8 mouse cellular contexts compared by ENCODE assay signal in the genomic region with DNA sequence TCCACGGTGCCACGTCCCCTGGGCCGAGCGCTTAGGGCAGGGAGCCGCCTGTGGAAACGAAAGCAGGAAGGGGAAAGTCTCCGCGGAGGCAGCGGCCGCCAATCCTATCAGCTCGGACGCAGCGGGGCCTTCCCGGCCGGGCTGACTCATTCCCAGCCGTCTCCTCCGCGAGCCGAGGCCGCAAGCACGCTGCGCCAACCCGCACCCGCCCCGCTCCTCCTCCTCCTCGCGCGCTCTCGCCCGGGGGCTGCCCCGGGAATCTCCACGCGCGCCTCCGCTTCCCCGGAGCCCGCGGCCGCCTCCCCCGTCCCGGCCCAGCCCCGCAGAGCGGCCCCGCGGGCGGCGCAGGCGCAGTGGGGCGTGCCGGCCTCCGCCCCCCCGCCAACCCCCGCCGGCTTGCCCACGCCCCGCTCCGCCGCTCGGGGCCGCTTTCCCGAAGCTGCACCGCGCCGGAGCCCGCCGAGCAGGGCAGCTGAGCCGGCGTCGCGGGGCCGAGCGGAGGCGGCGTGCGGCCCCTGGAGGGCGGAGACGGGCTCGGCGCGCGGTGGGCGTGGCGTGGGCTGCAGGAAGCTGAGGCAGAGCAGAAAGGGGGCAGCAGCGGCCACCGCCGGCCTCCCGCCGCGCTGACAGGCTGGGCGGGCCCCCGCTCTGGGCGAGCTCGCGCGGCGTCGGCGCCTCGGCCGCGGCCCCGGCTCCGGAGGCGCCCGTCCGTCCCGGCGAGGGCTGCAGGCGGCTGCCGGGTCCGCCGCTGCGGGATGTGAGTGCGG. TPM values are rescaled to one million over a fixed set of nuclear protein-coding genes. Genes with fewer than 3 reads are reported as not detected.
A peak's percentile ranks its signal among the peaks of the same experiment; 100 is the strongest.
DNase-seq lines count a peak whose midpoint lies in the region; ATAC-seq lines count a peak whose summit lies in the region.

Gene Jak2, plus strand, starts transcription at position 638 of the 767 bp plus-strand sequence.

- peak within 1 kb of the TSS; percentile 96 for H3K27ac ChIP-seq in intestine, embryonic 14.5 days (ENCODE audit: low read depth)
- peak within 1 kb of the TSS; percentile 97 for H3K27ac ChIP-seq in midbrain, embryonic 10.5 days (replicated peaks)

- peak; percentile 91 for DNase-seq in adrenal gland, adult 8-10 months
- peak; percentile 95 for DNase-seq in embryo, embryonic 11 days
- DNase-seq in gastrocnemius, postnatal 25 days, result peak; percentile 96
- DNase-seq in intestine, embryonic 14.5 days (ENCODE audit: low spot score), result peak; percentile 93
- peak; percentile 88 to 89 for DNase-seq in left cerebral cortex, postnatal 36 days (ENCODE audit: low spot score in 2 of 2)
- DNase-seq in midbrain, embryonic 10.5 days (ENCODE audit: low spot score), result peak; percentile 93
- peak; percentile 78 to 79 for DNase-seq in right cerebral cortex, postnatal 36 days (ENCODE audit: low spot score in 2 of 2)
- DNase-seq in urinary bladder, postnatal 4 days (ENCODE audit: low spot score in 2 of 2), result peak; percentile 92

- under 1% methylated on average over 65 of the region's 114 CpGs for WGBS in intestine, embryonic 14.5 days
- under 1% methylated on average over 97 of the region's 114 CpGs for WGBS in midbrain, embryonic 10.5 days

- peak within 1 kb of the TSS; percentile 81 for H3K4me3 ChIP-seq in intestine, embryonic 14.5 days (ENCODE audit: low read depth, low read length)
- peak within 1 kb of the TSS; percentile 70 for H3K4me3 ChIP-seq in midbrain, embryonic 10.5 days

- H3K4me1 ChIP-seq in intestine, embryonic 14.5 days (replicated peaks; ENCODE audit: control insufficient read depth, insufficient read depth, low read length), result peaks cover 24% of the 10 kb centered on the region
- peaks cover 71% of the 10 kb centered on the region for H3K4me1 ChIP-seq in midbrain, embryonic 10.5 days

- peak within 1 kb of the TSS; percentile 92 for H3K9ac ChIP-seq in intestine, embryonic 14.5 days (ENCODE audit: low read length)

- ATAC-seq in intestine, embryonic 14.5 days (replicated peaks; ENCODE audit: low FRiP score, low TSS enrichment, low read depth), result peak; percentile 95

- H3K27me3 ChIP-seq in intestine, embryonic 14.5 days (replicated peaks; ENCODE audit: control insufficient read depth, insufficient read depth, low read length), result no peaks in the 10 kb centered on the region
- peaks cover 13% of the 10 kb centered on the region; the same call in 1 of the 2 replicates for H3K27me3 ChIP-seq in midbrain, embryonic 10.5 days (ENCODE audit: low read depth, poor library complexity, severe bottlenecking)

- peak within 1 kb of the TSS; percentile 66 for H3K4me2 ChIP-seq in intestine, embryonic 14.5 days (ENCODE audit: low read length)

- H3K9me3 ChIP-seq in intestine, embryonic 14.5 days (ENCODE audit: control insufficient read depth, low read length), result peaks cover 4% of the 10 kb centered on the region; the same call in 1 of the 2 replicates
- no peaks in the 10 kb centered on the region for H3K9me3 ChIP-seq in midbrain, embryonic 10.5 days (replicated peaks)

- intact Hi-C loops in left cerebral cortex, postnatal 36 days (cut with DNase I), result loop anchor here (5.0 kb wide), 3 partner anchors 149 to 259 kb away; partner anchors contain the start of genes Cdc37l1 and Rcl1

- H3K36me3 ChIP-seq in intestine, embryonic 14.5 days (ENCODE audit: control insufficient read depth, insufficient read depth, low read length), result no peaks in the 10 kb centered on the region
- no peaks in the 10 kb centered on the region for H3K36me3 ChIP-seq in midbrain, embryonic 10.5 days

RNA-seq across cellular contexts. Expression of gene Jak2, which starts in this region (rescaled TPM):
- total RNA-seq in adrenal gland, adult 8-10 months (2022), result 10 to 100 TPM; 20.9 to 24.8 (median 22.8) TPM
- 10 to 100 TPM; 21.5 to 24.7 TPM for total RNA-seq in gastrocnemius, postnatal 25 days (2021)
- 10.6 and 11.6 TPM in 2 replicates for polyA plus RNA-seq in intestine, embryonic 14.5 days (2014; fragmentation: Nextera tagmentation; extraction: Ambion mirVana)
- total RNA-seq in left cerebral cortex, postnatal 36 days (2021), result 10 to 100 TPM; 28.0 to 38.6 TPM
- 5.9 and 7.7 TPM in 2 replicates for polyA plus RNA-seq in midbrain, embryonic 10.5 days (2016; fragmentation: Nextera tagmentation; extraction: Ambion mirVana)

Comparison
In these comparisons a context has a peak if more than half of its experiments do, and no peak if none do; other contexts are left out.
1. Peak in every context shown above with its lines: DNase-seq, ATAC-seq, H3K4me3 ChIP-seq and H3K27ac ChIP-seq.